Mouse (Mus musculus) lung, adult 2 months (tissue): ENCODE results near the gene Foxa2.

Experiments used
- CTCF ChIP-seq: fragments of 200-500 bp; IDR thresholded peaks from 2 replicates; pipeline ENCODE4 v1.5.1; 2011; ENCODE audit warnings: mild to moderate bottlenecking, low read length, control low read depth; ENCODE audit not compliant: insufficient read depth
- POLR2A ChIP-seq: fragments of 200-500 bp; IDR thresholded peaks from 2 replicates; pipeline ENCODE4 v1.6.1; 2011; ENCODE audit warnings: low read depth, mild to moderate bottlenecking, control low read depth, low read length, borderline replicate concordance; ENCODE audit errors: extremely low read depth

- TF ChIP-seq POLR2A (no peak), CTCF (no peak)
These were observed 33.4 kb downstream of the Foxa2 start for GRCm38 (mm10) chr2:148013382-148013781.
